Mouse (Mus musculus): ENCODE data around the gene Stab2. TPM values are rescaled to one million over a fixed set of nuclear protein-coding genes. Genes with fewer than 3 reads are reported as not detected.

The Stab2 gene
- polyA plus RNA-seq, 1 experiment from 2014 or later = 0.95 TPM

Other genes with a start within 250 kb of the Stab2 start
- not detected in 2 replicates for gene Gm49358, start 244.1 kb downstream of the Stab2 start, polyA plus RNA-seq (2015; fragmentation: Nextera tagmentation; extraction: Ambion mirVana)
- 0.91 and 1.0 TPM in 2 replicates for gene Nt5dc3, start 229.0 kb downstream of the Stab2 start, polyA plus RNA-seq (2015; fragmentation: Nextera tagmentation; extraction: Ambion mirVana)
- gene 1700113H08Rik, start 50.0 kb upstream of the Stab2 start, polyA plus RNA-seq (2015; fragmentation: Nextera tagmentation; extraction: Ambion mirVana) = 0.10 TPM in 1 of 2 replicates, not detected in the other

Data from intestine, embryonic 16.5 days (tissue).